Mouse (Mus musculus) stomach, postnatal 0 days (tissue): ENCODE measurements at regions not wholly inside any gene's neighbourhood (a gene's known extent, or its start where the extent isn't known, plus 50 kb on each side); places are given as distances from the start of the nearest gene placed in this dataset.
"Not testable (repeated sequence)": the region's sequence is repeated elsewhere in the genome, so short reads cannot be mapped to it uniquely, and the experiment has no call there.

Experiments used
- ATAC-seq: fragments of 200-750 bp; cut with Nextera tagmentation; 2 replicates; pipeline ENCODE4 v1.8.0; 2017; ENCODE audit not compliant: low FRiP score, low TSS enrichment
- DNase-seq: peaks from one replicate; pipeline ENCODE4 v3.0.0-alpha.2; 2016; ENCODE audit warnings: low spot score
- H3K27ac ChIP-seq: fragments of 300-500 bp; sonication (generic); replicated peaks from 2 replicates; pipeline ENCODE4 v1.5.1; 2014; ENCODE audit warnings: mild to moderate bottlenecking, control low read depth
- H3K27me3 ChIP-seq: fragments of 300-500 bp; sonication (generic); 2 replicates; pipeline ENCODE4 v1.6.1; 2014; ENCODE audit warnings: low read length; ENCODE audit not compliant: control insufficient read depth, insufficient read depth
- H3K36me3 ChIP-seq: fragments of 300-500 bp; sonication (generic); 2 replicates; pipeline ENCODE4 v1.6.1; 2014; ENCODE audit warnings: low read length, mixed read lengths; ENCODE audit not compliant: control insufficient read depth, insufficient read depth
- H3K4me1 ChIP-seq: fragments of 300-500 bp; sonication (generic); replicated peaks from 2 replicates; pipeline ENCODE4 v1.6.1; 2014; ENCODE audit warnings: antibody characterized with exemption; ENCODE audit not compliant: control insufficient read depth, insufficient read depth
- H3K4me2 ChIP-seq: fragments of 300-500 bp; sonication (generic); replicated peaks from 2 replicates; pipeline ENCODE4 v1.6.1; 2014; ENCODE audit warnings: low read depth, mild to moderate bottlenecking, control low read depth, moderate library complexity
- H3K4me3 ChIP-seq: fragments of 300-500 bp; sonication (generic); 2 replicates; pipeline ENCODE4 v1.5.1; 2014; ENCODE audit warnings: low read depth, low read length, control low read depth
- H3K9ac ChIP-seq: fragments of 300-500 bp; sonication (generic); 2 replicates; pipeline ENCODE4 v1.6.1; 2014; ENCODE audit warnings: mild to moderate bottlenecking, low read length, control low read depth, mixed read lengths
- H3K9me3 ChIP-seq: fragments of 300-500 bp; sonication (generic); 2 replicates; pipeline ENCODE4 v1.6.1; 2016; ENCODE audit warnings: low read length; ENCODE audit not compliant: control insufficient read depth
- CTCF ChIP-seq: IDR thresholded peaks from 2 replicates; pipeline ENCODE4 v1.5.1; 2016; ENCODE audit warnings: antibody characterized with exemption, low read depth, mild to moderate bottlenecking, moderate library complexity
- EP300 ChIP-seq: optimal IDR thresholded peaks from 2 replicates; pipeline ENCODE3; 2016; ENCODE audit warnings: antibody characterized with exemption
- WGBS: fragments of 180-500 bp; shearing (Covaris S2); extraction: QIAGEN DNeasy Blood & Tissue Kit; methylation state at CpG from one replicate; pipeline ENCODE4 v1.1.7; 2014; 5-methylcytosine and 5-hydroxymethylcytosine counted together

DNA sequence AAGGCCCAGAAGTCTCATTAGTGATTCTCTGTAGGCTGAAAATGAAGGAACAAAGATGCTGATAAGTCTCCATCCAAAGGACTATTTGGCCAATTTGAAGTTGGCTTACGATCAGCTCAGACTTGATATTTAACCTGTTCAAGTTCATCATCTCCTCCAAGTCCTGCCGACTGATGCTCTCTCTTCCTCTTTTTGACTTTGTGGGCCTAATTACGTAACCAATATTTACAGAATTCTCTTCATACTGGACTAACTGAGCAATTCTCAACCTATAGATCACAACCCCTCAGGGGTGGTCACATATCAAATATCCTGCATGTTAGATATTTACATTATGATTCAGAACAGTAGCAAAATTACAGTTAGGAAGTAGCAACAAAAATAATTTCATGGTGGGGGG lies 101.2 kb upstream of the Frmd4a start:
- 79% methylated on average over 3 of the region's 3 CpGs for WGBS
- Histone ChIP-seq H3K27me3 (no peaks in the 10 kb centered on the region), H3K4me1 (no peaks in the 10 kb centered on the region), H3K9me3 (no peaks in the 10 kb centered on the region), H3K27ac (no peak overlapping the region), H3K9ac (no peak overlapping the region), H3K36me3 (no peaks in the 10 kb centered on the region), H3K4me3 (no peak overlapping the region), H3K4me2 (no peak overlapping the region)
- TF ChIP-seq EP300 (no peak), CTCF (no peak)
- ATAC-seq = no peak
- no peak for DNase-seq

DNA sequence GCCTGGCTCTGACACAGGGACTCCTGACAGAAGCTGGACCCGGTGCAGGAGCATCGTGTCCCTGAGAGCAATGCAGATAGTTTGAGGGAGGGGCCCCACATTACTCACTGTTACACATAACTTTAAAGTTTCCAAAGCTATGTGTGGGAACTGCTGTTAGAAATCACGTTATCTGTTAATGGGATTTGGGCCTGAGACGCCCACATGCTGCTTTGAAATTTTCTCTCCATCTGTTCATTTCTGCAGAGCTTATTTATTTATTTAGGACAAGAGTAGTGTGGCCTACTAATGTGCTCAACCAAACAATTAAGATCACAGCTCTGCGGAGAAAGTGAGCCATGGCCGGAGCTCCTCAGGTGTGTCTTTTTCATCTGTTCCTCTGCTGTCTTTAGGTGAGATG lies 99.4 kb upstream of the Frmd4a start:
- Histone ChIP-seq H3K9ac (no peak overlapping the region), H3K27me3 (no peaks in the 10 kb centered on the region), H3K4me3 (no peak overlapping the region), H3K4me2 (no peak overlapping the region), H3K36me3 (no peaks in the 10 kb centered on the region), H3K9me3 (no peaks in the 10 kb centered on the region), H3K27ac (no peak overlapping the region), H3K4me1 (no peaks in the 10 kb centered on the region)
- TF ChIP-seq EP300 (no peak), CTCF (no peak)
- ATAC-seq (no peak), DNase-seq (no peak)
- 60% methylated on average over 6 of the region's 6 CpGs for WGBS

DNA sequence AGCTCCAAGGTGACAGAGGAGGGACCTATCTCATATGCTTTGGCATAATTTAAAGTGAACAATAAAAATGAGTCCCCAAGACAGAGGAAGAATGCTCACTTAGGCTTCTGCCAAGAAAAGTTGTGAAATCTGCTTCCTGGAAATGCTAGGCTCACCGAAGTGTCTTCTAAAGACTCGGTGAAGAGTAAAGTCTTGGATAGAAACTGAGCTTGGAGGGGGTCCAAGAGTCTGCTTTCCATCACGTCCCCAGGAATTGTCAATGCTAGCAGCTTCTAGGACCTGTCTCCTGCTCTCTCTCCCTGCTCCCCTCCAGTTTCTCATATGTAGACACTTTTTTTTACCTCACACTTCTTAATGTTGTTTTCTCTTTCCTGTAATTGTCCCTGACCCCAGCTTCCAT lies 97.6 kb upstream of the Frmd4a start:
- ATAC-seq (no peak), DNase-seq (no peak)
- Histone ChIP-seq H3K27ac (no peak overlapping the region), H3K4me2 (no peak overlapping the region), H3K9ac (no peak overlapping the region), H3K36me3 (no peaks in the 10 kb centered on the region), H3K27me3 (no peaks in the 10 kb centered on the region), H3K4me1 (no peaks in the 10 kb centered on the region), H3K9me3 (no peaks in the 10 kb centered on the region), H3K4me3 (no peak overlapping the region)
- TF ChIP-seq CTCF (no peak), EP300 (no peak)
- 35% methylated on average over 3 of the region's 3 CpGs for WGBS

DNA sequence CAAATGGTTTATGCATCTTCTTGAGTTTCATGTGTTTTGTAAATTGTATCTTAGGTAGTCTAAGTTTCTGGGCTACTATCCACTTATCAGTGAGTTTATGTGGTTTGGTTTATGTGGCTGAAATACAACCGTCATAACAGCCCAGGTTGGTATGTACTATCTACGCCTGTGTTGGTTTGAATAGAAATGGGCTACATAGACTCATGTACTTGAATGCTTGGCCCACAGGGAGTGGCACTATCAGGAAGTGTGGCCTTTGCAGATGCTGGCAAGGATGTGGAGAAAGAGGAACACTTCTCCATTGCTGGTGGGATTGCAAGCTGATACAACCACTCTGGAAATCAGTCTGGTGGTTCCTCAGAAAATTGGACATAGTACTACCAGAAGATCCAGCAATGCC lies 96.4 kb upstream of the Frmd4a start:
- H3K4me1 ChIP-seq, H3K27me3 ChIP-seq, H3K4me2 ChIP-seq, ATAC-seq, H3K9ac ChIP-seq, H3K4me3 ChIP-seq, H3K27ac ChIP-seq, DNase-seq, H3K9me3 ChIP-seq, H3K36me3 ChIP-seq: not testable (repeated sequence)
- 80% methylated on average over 2 of the region's 2 CpGs for WGBS

DNA sequence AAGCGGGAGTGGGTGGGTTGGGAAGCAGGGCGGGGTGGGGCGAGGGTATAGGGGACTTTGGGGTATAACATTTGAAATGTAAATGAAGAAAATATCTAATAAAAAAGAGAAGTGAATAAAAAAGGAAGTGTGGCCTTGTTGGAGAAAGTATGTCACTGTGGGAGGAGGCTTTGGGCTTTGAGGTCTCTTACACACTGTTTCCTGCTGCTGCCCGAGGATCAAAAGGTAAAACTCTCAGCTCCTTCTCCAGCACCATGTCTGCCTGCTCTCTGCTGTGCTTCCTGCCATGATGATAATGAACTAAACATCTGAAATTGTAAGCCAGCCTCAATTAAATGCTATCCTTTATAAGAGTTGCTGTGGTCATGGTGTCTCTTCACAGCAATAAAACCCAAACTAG lies 94.8 kb upstream of the Frmd4a start:
- H3K27ac ChIP-seq = no peak overlapping the region
- no peaks in the 10 kb centered on the region for H3K27me3 ChIP-seq
- H3K4me1 ChIP-seq = no peaks in the 10 kb centered on the region
- no peak overlapping the region for H3K9ac ChIP-seq
- TF ChIP-seq EP300 = no peak
- no peak for TF ChIP-seq CTCF
- WGBS = 84% methylated on average over 4 of the region's 4 CpGs
- no peak overlapping the region for H3K4me3 ChIP-seq
- H3K36me3 ChIP-seq = no peaks in the 10 kb centered on the region
- ATAC-seq (no peak), DNase-seq (no peak)
- no peak overlapping the region for H3K4me2 ChIP-seq
- no peaks in the 10 kb centered on the region for H3K9me3 ChIP-seq

DNA sequence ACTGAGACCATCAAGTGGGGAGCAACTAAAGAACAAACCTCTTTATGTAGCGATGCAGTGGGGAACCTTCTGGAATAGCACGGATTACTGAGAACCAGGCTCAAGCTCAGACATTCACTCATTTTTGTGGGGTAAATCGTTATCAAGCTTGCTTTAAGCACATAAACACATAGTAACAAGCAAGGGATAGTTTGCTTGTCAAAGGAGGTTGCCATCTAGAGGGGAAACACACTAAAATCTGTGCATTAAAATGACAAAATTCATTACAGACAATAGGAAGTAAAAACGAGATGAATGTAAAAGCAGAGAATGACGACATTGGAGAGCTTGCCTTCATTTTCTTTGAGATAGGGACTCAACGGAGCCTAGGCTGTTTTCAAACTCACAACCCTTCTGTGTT lies 92.8 kb upstream of the Frmd4a start:
- H3K4me2 ChIP-seq = no peak overlapping the region
- H3K4me3 ChIP-seq = no peak overlapping the region
- no peaks in the 10 kb centered on the region for H3K27me3 ChIP-seq
- DNase-seq (no peak), ATAC-seq (no peak)
- no peaks in the 10 kb centered on the region for H3K9me3 ChIP-seq
- H3K27ac ChIP-seq = no peak overlapping the region
- no peak for TF ChIP-seq EP300
- no peak for TF ChIP-seq CTCF
- H3K36me3 ChIP-seq = no peaks in the 10 kb centered on the region
- H3K4me1 ChIP-seq = no peaks in the 10 kb centered on the region
- 75% methylated on average over 6 of the region's 6 CpGs for WGBS
- H3K9ac ChIP-seq = no peak overlapping the region
